Mouse (Mus musculus) forebrain, embryonic 12.5 days (tissue): ENCODE data around the gene Tmem26. TPM values are rescaled to one million over a fixed set of nuclear protein-coding genes. Genes with fewer than 3 reads are reported as not detected.

Source experiments
- ATAC-seq: fragments of 200-750 bp; cut with Nextera tagmentation; 2 replicates; pipeline ENCODE4 v1.8.0; 2017; ENCODE audit warnings: moderate TSS enrichment; ENCODE audit not compliant: low FRiP score
- H3K27ac ChIP-seq: fragments of 300-500 bp; sonication (generic); 2 replicates; pipeline ENCODE4 v1.5.1; 2016; ENCODE audit warnings: mild to moderate bottlenecking
- H3K27me3 ChIP-seq: fragments of 300-500 bp; sonication (generic); 2 replicates; pipeline ENCODE4 v1.6.1; 2016; ENCODE audit warnings: mild to moderate bottlenecking
- H3K36me3 ChIP-seq: fragments of 300-500 bp; sonication (generic); replicated peaks from 2 replicates; pipeline ENCODE4 v1.6.1; 2016; ENCODE audit warnings: mild to moderate bottlenecking
- H3K4me1 ChIP-seq: fragments of 300-500 bp; sonication (generic); 2 replicates; pipeline ENCODE4 v1.6.1; 2016
- H3K4me2 ChIP-seq: fragments of 300-500 bp; sonication (generic); 2 replicates; pipeline ENCODE4 v1.6.1; 2016; ENCODE audit warnings: mild to moderate bottlenecking, moderate library complexity
- H3K4me3 ChIP-seq: fragments of 300-500 bp; sonication (generic); replicated peaks from 2 replicates; pipeline ENCODE4 v1.5.1; 2016; ENCODE audit warnings: mild to moderate bottlenecking
- H3K9ac ChIP-seq: fragments of 300-500 bp; sonication (generic); 2 replicates; pipeline ENCODE4 v1.6.1; 2016; ENCODE audit warnings: mild to moderate bottlenecking
- H3K9me3 ChIP-seq: fragments of 300-500 bp; sonication (generic); 2 replicates; pipeline ENCODE4 v1.6.1; 2016
- WGBS: fragments of 180-500 bp; shearing (Covaris S2); methylation state at CpG from one replicate; pipeline ENCODE4 v1.1.7; 2016; 5-methylcytosine and 5-hydroxymethylcytosine counted together
- polyA plus RNA-seq: library from polyadenylated mRNA; unstranded; fragments of >200 nt; fragmentation: Nextera tagmentation; extraction: Ambion mirVana; gene quantifications from 2 replicates; pipeline ENCODE4 v1.2.1, GENCODE M21; 2016

Tmem26 gene
- polyA plus RNA-seq, 1 experiment from 2014 or later: 7.6 TPM

GRCm38 (mm10) chr10:68781067-68781868 is 57.8 kb downstream of the Tmem26 start:
- no peak overlapping the region for H3K27ac ChIP-seq
- H3K9ac ChIP-seq: no peak overlapping the region
- H3K27me3 ChIP-seq: no peaks in the 10 kb centered on the region
- WGBS: 86% methylated on average over 9 of the region's 9 CpGs
- no peaks in the 10 kb centered on the region for H3K36me3 ChIP-seq
- H3K4me1 ChIP-seq: no peaks in the 10 kb centered on the region
- no peak overlapping the region for H3K4me3 ChIP-seq
- no peak for ATAC-seq
- no peak overlapping the region for H3K4me2 ChIP-seq
- no peaks in the 10 kb centered on the region for H3K9me3 ChIP-seq

GRCm38 (mm10) chr10:68782724-68783123 is 59.3 kb downstream of the Tmem26 start:
- H3K9ac ChIP-seq: no peak overlapping the region
- H3K36me3 ChIP-seq: no peaks in the 10 kb centered on the region
- H3K4me1 ChIP-seq: no peaks in the 10 kb centered on the region
- H3K9me3 ChIP-seq: no peaks in the 10 kb centered on the region
- H3K27ac ChIP-seq: no peak overlapping the region
- ATAC-seq: no peak
- WGBS: 87% methylated on average over 6 of the region's 6 CpGs
- H3K27me3 ChIP-seq: no peaks in the 10 kb centered on the region
- H3K4me3 ChIP-seq: no peak overlapping the region
- H3K4me2 ChIP-seq: no peak overlapping the region

- no peak overlapping the region for H3K9ac ChIP-seq
- H3K4me2 ChIP-seq: no peak overlapping the region
- H3K9me3 ChIP-seq: no peaks in the 10 kb centered on the region
- H3K36me3 ChIP-seq: no peaks in the 10 kb centered on the region
- no peak for ATAC-seq
- 93% methylated on average over 2 of the region's 2 CpGs for WGBS
- H3K4me3 ChIP-seq: no peak overlapping the region
- H3K27ac ChIP-seq: no peak overlapping the region
- H3K4me1 ChIP-seq: no peaks in the 10 kb centered on the region
- H3K27me3 ChIP-seq: no peaks in the 10 kb centered on the region
Observed at GRCm38 (mm10) chr10:68783856-68784255, 60.4 kb downstream of the Tmem26 start.

GRCm38 (mm10) chr10:68784463-68784862 is 61.0 kb downstream of the Tmem26 start:
- H3K36me3 ChIP-seq: no peaks in the 10 kb centered on the region
- H3K4me3 ChIP-seq: no peak overlapping the region
- 87% methylated on average over 1 of the region's 1 CpGs for WGBS
- no peak overlapping the region for H3K9ac ChIP-seq
- no peaks in the 10 kb centered on the region for H3K4me1 ChIP-seq
- H3K27ac ChIP-seq: no peak overlapping the region
- no peaks in the 10 kb centered on the region for H3K27me3 ChIP-seq
- H3K4me2 ChIP-seq: no peak overlapping the region
- H3K9me3 ChIP-seq: no peaks in the 10 kb centered on the region
- ATAC-seq: no peak

- no peaks in the 10 kb centered on the region for H3K36me3 ChIP-seq
- WGBS: 14% methylated on average over 3 of the region's 3 CpGs
- no peaks in the 10 kb centered on the region for H3K27me3 ChIP-seq
- H3K27ac ChIP-seq: no peak overlapping the region
- H3K4me1 ChIP-seq: peaks cover 5% of the 10 kb centered on the region; the same call in 1 of the 2 replicates
- H3K4me3 ChIP-seq: no peak overlapping the region
- H3K4me2 ChIP-seq: no peak overlapping the region
- H3K9me3 ChIP-seq: no peaks in the 10 kb centered on the region
- no peak for ATAC-seq
- H3K9ac ChIP-seq: no peak overlapping the region
Observed at GRCm38 (mm10) chr10:68795466-68795865, 72.0 kb downstream of the Tmem26 start.

- H3K27me3 ChIP-seq: no peaks in the 10 kb centered on the region
- ATAC-seq: no peak
- no peak overlapping the region for H3K4me3 ChIP-seq
- H3K4me2 ChIP-seq: no peak overlapping the region
- H3K9me3 ChIP-seq: no peaks in the 10 kb centered on the region
- H3K27ac ChIP-seq: no peak overlapping the region
- H3K4me1 ChIP-seq: peaks cover 5% of the 10 kb centered on the region; the same call in 1 of the 2 replicates
- no peaks in the 10 kb centered on the region for H3K36me3 ChIP-seq
- WGBS: 85% methylated on average over 7 of the region's 7 CpGs
- no peak overlapping the region for H3K9ac ChIP-seq
Observed at GRCm38 (mm10) chr10:68799883-68800282, 76.4 kb downstream of the Tmem26 start.

GRCm38 (mm10) chr10:68800339-68800738 is 76.9 kb downstream of the Tmem26 start:
- Histone ChIP-seq H3K4me1 (peaks cover 4% of the 10 kb centered on the region; the same call in 1 of the 2 replicates), H3K27me3 (no peaks in the 10 kb centered on the region), H3K36me3 (no peaks in the 10 kb centered on the region), H3K4me3 (no peak overlapping the region), H3K27ac (no peak overlapping the region), H3K9me3 (no peaks in the 10 kb centered on the region), H3K9ac (no peak overlapping the region), H3K4me2 (no peak overlapping the region)
- ATAC-seq: no peak
- WGBS: 90% methylated on average over 7 of the region's 7 CpGs

GRCm38 (mm10) chr10:68806328-68806727 is 82.9 kb downstream of the Tmem26 start:
- H3K9me3 ChIP-seq: no peaks in the 10 kb centered on the region
- no peak overlapping the region for H3K4me2 ChIP-seq
- no peaks in the 10 kb centered on the region for H3K4me1 ChIP-seq
- H3K4me3 ChIP-seq: no peak overlapping the region
- no peaks in the 10 kb centered on the region for H3K27me3 ChIP-seq
- H3K36me3 ChIP-seq: no peaks in the 10 kb centered on the region
- no peak for ATAC-seq
- 79% methylated on average over 1 of the region's 1 CpGs for WGBS
- H3K27ac ChIP-seq: no peak overlapping the region
- no peak overlapping the region for H3K9ac ChIP-seq

GRCm38 (mm10) chr10:68810958-68811357 is 87.5 kb downstream of the Tmem26 start:
- ATAC-seq: no peak
- 88% methylated on average over 5 of the region's 5 CpGs for WGBS
- H3K36me3 ChIP-seq: no peaks in the 10 kb centered on the region

GRCm38 (mm10) chr10:68812699-68813098 is 89.3 kb downstream of the Tmem26 start:
- WGBS: 91% methylated on average over 12 of the region's 12 CpGs
- no peaks in the 10 kb centered on the region for H3K27me3 ChIP-seq
- H3K4me2 ChIP-seq: no peak overlapping the region
- H3K36me3 ChIP-seq: no peaks in the 10 kb centered on the region
- H3K4me3 ChIP-seq: no peak overlapping the region
- H3K27ac ChIP-seq: no peak overlapping the region
- H3K9ac ChIP-seq: no peak overlapping the region
- no peaks in the 10 kb centered on the region for H3K9me3 ChIP-seq
- no peak for ATAC-seq
- no peaks in the 10 kb centered on the region for H3K4me1 ChIP-seq

More at GRCm38 (mm10) chr10:68810958-68811357, 87.5 kb downstream of the Tmem26 start:
- H3K27me3 ChIP-seq: no peaks in the 10 kb centered on the region
- H3K4me3 ChIP-seq: no peak overlapping the region
- no peaks in the 10 kb centered on the region for H3K4me1 ChIP-seq
- H3K4me2 ChIP-seq: no peak overlapping the region
- H3K9me3 ChIP-seq: no peaks in the 10 kb centered on the region
- H3K27ac ChIP-seq: no peak overlapping the region
- H3K9ac ChIP-seq: no peak overlapping the region

GRCm38 (mm10) chr10:68817281-68817680 is 93.8 kb downstream of the Tmem26 start:
- WGBS: 76% methylated on average over 4 of the region's 4 CpGs
- Histone ChIP-seq H3K4me1 (no peaks in the 10 kb centered on the region), H3K9ac (no peak overlapping the region), H3K9me3 (no peaks in the 10 kb centered on the region), H3K4me3 (no peak overlapping the region), H3K27me3 (no peaks in the 10 kb centered on the region), H3K4me2 (no peak overlapping the region), H3K36me3 (no peaks in the 10 kb centered on the region), H3K27ac (no peak overlapping the region)
- ATAC-seq: no peak

- no peaks in the 10 kb centered on the region for H3K27me3 ChIP-seq
- H3K4me2 ChIP-seq: no peak overlapping the region
- H3K9me3 ChIP-seq: no peaks in the 10 kb centered on the region
- ATAC-seq: no peak
- H3K27ac ChIP-seq: no peak overlapping the region
- H3K9ac ChIP-seq: no peak overlapping the region
- no peaks in the 10 kb centered on the region for H3K36me3 ChIP-seq
- no peaks in the 10 kb centered on the region for H3K4me1 ChIP-seq
- 87% methylated on average over 10 of the region's 10 CpGs for WGBS
- no peak overlapping the region for H3K4me3 ChIP-seq
Observed at GRCm38 (mm10) chr10:68818065-68818759, 94.8 kb downstream of the Tmem26 start.

- Histone ChIP-seq H3K4me1 (no peaks in the 10 kb centered on the region), H3K36me3 (no peaks in the 10 kb centered on the region), H3K27me3 (no peaks in the 10 kb centered on the region), H3K4me3 (no peak overlapping the region), H3K9me3 (no peaks in the 10 kb centered on the region), H3K27ac (no peak overlapping the region), H3K9ac (no peak overlapping the region), H3K4me2 (no peak overlapping the region)
- no peak for ATAC-seq
- 94% methylated on average over 4 of the region's 4 CpGs for WGBS
Observed at GRCm38 (mm10) chr10:68824519-68824918, 101.1 kb downstream of the Tmem26 start.
